ENCODE assay signal across 24 mouse cellular contexts in the genomic region with DNA sequence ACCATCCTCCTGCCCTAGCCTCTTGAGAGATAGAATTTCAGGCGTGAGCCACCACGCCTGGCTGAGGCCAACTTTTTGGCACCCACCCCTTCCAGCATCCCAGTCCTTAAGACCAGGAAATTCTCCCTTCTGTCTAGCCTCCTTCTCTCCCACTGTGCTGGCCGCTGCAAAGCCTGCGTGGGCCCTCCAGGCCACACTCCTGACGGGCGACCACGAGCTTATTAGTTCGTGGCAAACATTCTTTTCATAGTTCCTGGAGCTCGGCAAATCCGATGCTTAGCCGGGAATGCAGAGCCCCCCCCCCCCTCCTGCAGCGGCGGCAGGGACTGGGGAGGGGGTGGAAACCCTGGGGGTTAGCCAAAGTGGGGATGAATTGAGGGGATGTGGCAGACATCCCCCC. TPM values are rescaled to one million over a fixed set of nuclear protein-coding genes. Genes with fewer than 3 reads are reported as not detected.
DNase-seq lines count a peak whose midpoint lies in the region; ATAC-seq and TF ChIP-seq lines count a peak whose summit lies in the region.
"Had no signal": no experiment of that assay in that cellular context is flagged by ENCODE, and none has a peak within 500 bp of the region (broad histone marks: within the 10 kb centered on the region; RNA-seq: fewer than 3 reads in every experiment).

No protein-coding gene starts in this region.

- ATAC-seq in embryonic facial prominence, embryonic 12.5 days (ENCODE audit: insufficient number of reproducible peaks, insufficient read depth, low FRiP score, low TSS enrichment), result no peak
- ATAC-seq in limb, embryonic 12.5 days (ENCODE audit: insufficient number of reproducible peaks, insufficient read depth, low FRiP score, low TSS enrichment, low read depth), result no peak
- ATAC-seq: activated CD4-positive, CD25-positive, alpha-beta regulatory T cell, adult 4 months; CD4-positive, CD25-positive, alpha-beta regulatory T cell, adult 4 months; liver, postnatal 0 days had no signal

- 14% methylated on average over 13 of the region's 13 CpGs for WGBS in embryonic facial prominence, embryonic 12.5 days
- 18% methylated on average over 13 of the region's 13 CpGs for WGBS in limb, embryonic 12.5 days

- TF ChIP-seq CTCF in gastrocnemius, adult 2 months (IDR thresholded peaks at IDR 0.05), result no peak

- no peaks in the 10 kb centered on the region for H3K9me3 ChIP-seq in embryonic facial prominence, embryonic 12.5 days
- no peaks in the 10 kb centered on the region for H3K9me3 ChIP-seq in limb, embryonic 12.5 days
- H3K9me3 ChIP-seq: hindbrain, embryonic 13.5 days had no signal

- H3K9ac ChIP-seq in embryonic facial prominence, embryonic 12.5 days, result peak overlapping the region; percentile 7; the same call in 1 of the 2 replicates
- no peak overlapping the region; the same call in 1 of the 2 replicates for H3K9ac ChIP-seq in limb, embryonic 12.5 days (replicated peaks)
- H3K9ac ChIP-seq: hindbrain, embryonic 13.5 days; liver, postnatal 0 days had no signal

- H3K4me1 ChIP-seq in embryonic facial prominence, embryonic 12.5 days, result peaks cover 44% of the 10 kb centered on the region
- peaks cover 29% of the 10 kb centered on the region for H3K4me1 ChIP-seq in limb, embryonic 12.5 days (replicated peaks)

- H3K27me3 ChIP-seq in embryonic facial prominence, embryonic 12.5 days, result peaks cover 34% of the 10 kb centered on the region
- peaks cover 54% of the 10 kb centered on the region for H3K27me3 ChIP-seq in limb, embryonic 12.5 days

- DNase-seq in gastrocnemius, adult 2 months, result peak; percentile 47
- no peak for DNase-seq in gastrocnemius, adult 18-20 months (ENCODE audit: low spot score)
- DNase-seq in 3T3-L1 (ENCODE audit: low read depth, low spot score), result peak; percentile 48
- no peak for DNase-seq in yolk sac, embryonic 10.5 days (ENCODE audit: low spot score)
- no peak for DNase-seq in layer of hippocampus, postnatal 10 days (ENCODE audit: low spot score in 2 of 2)
- no peak for DNase-seq in thymus, adult 18-20 months
- DNase-seq: adrenal gland, adult 8-10 months; cerebellum, adult 11-12 months; cerebellum, postnatal 10 days; kidney, adult 11 months; liver, postnatal 0 days; lung, postnatal 14 days had no signal

- peak overlapping the region; percentile 18 for H3K4me2 ChIP-seq in embryonic facial prominence, embryonic 12.5 days (replicated peaks)
- H3K4me2 ChIP-seq in limb, embryonic 12.5 days, result peak overlapping the region; percentile 30; the same call in 1 of the 2 replicates
- H3K4me2 ChIP-seq: heart, embryonic 11.5 days; hindbrain, embryonic 13.5 days; liver, embryonic 11.5 days; midbrain, embryonic 11.5 days had no signal

- no peak overlapping the region for H3K4me3 ChIP-seq in gastrocnemius, adult 2 months
- H3K4me3 ChIP-seq in embryonic facial prominence, embryonic 12.5 days, result 0 out of 2 replicates have a peak overlapping the region, but pooled peaks have one; percentile 8
- H3K4me3 ChIP-seq in limb, embryonic 12.5 days (replicated peaks), result no peak overlapping the region
- H3K4me3 ChIP-seq: hindbrain, embryonic 13.5 days had no signal

- intact Hi-C loops in gastrocnemius, adult 2 months (cut with DNase I), result no loop called here

- peak overlapping the region; percentile 28; the same call in 1 of the 2 replicates for H3K27ac ChIP-seq in gastrocnemius, adult 2 months
- peak overlapping the region; percentile 79 for H3K27ac ChIP-seq in embryonic facial prominence, embryonic 12.5 days
- peak overlapping the region; percentile 71; the same call in 1 of the 2 replicates for H3K27ac ChIP-seq in limb, embryonic 12.5 days
- H3K27ac ChIP-seq: hindbrain, embryonic 13.5 days; kidney, postnatal 0 days; stomach, postnatal 0 days had no signal

- H3K36me3 ChIP-seq in embryonic facial prominence, embryonic 12.5 days, result no peaks in the 10 kb centered on the region
- H3K36me3 ChIP-seq in limb, embryonic 12.5 days, result no peaks in the 10 kb centered on the region
- H3K36me3 ChIP-seq: hindbrain, embryonic 13.5 days had no signal

RNA-seq across cellular contexts. Expression of a gene that starts 4.6 kb away (rescaled TPM):
- total RNA-seq in gastrocnemius, adult 2 months (2021), result 1 to 10 TPM in 1 of 2 experiments, under 1 TPM in 1; 0.74 to 6.0 TPM
- total RNA-seq in gastrocnemius, adult 18-20 months (2021), result 1 to 10 TPM in 1 of 2 experiments, under 1 TPM in 1; 0.89 to 1.4 TPM
- 47.6 and 49.8 TPM in 2 replicates for polyA plus RNA-seq in embryonic facial prominence, embryonic 12.5 days (2016; fragmentation: Nextera tagmentation; extraction: Ambion mirVana)
- 13.3 and 16.7 TPM in 2 replicates for polyA plus RNA-seq in limb, embryonic 12.5 days (2016; fragmentation: Nextera tagmentation; extraction: Ambion mirVana)
- 1 to 10 TPM; 1.6 to 3.6 TPM for total RNA-seq in layer of hippocampus, postnatal 10 days (2021)
- total RNA-seq: megakaryocyte progenitor cell, adult 5-6 weeks; neutrophil, adult 5-6 weeks had no signal
- polyA plus RNA-seq: activated CD4-positive, CD25-positive, alpha-beta regulatory T cell, adult 4 months; CD4-positive, CD25-positive, alpha-beta regulatory T cell, adult 4 months had no signal

RNA-seq across cellular contexts. Expression of a gene that starts 29.1 kb away (rescaled TPM):
- total RNA-seq in gastrocnemius, adult 2 months (2021), result 10 to 100 TPM; 18.6 to 24.3 TPM
- 10 to 100 TPM; 21.0 to 26.8 TPM for total RNA-seq in gastrocnemius, adult 18-20 months (2021)
- polyA plus RNA-seq in embryonic facial prominence, embryonic 12.5 days (2016; fragmentation: Nextera tagmentation; extraction: Ambion mirVana), result 113 and 115 TPM in 2 replicates
- polyA plus RNA-seq in limb, embryonic 12.5 days (2016; fragmentation: Nextera tagmentation; extraction: Ambion mirVana), result 105 and 111 TPM in 2 replicates
- total RNA-seq in layer of hippocampus, postnatal 10 days (2021), result 10 to 100 TPM; 94.9 to 95.2 TPM

RNA-seq across cellular contexts. Expression of a gene that starts 30.3 kb away (rescaled TPM):
- 1 to 10 TPM; 9.3 to 9.5 TPM for total RNA-seq in gastrocnemius, adult 2 months (2021)
- total RNA-seq in gastrocnemius, adult 18-20 months (2021), result 1 to 10 TPM; 6.7 to 8.7 TPM
- 91.0 and 95.2 TPM in 2 replicates for polyA plus RNA-seq in embryonic facial prominence, embryonic 12.5 days (2016; fragmentation: Nextera tagmentation; extraction: Ambion mirVana)
- 84.9 and 87.5 TPM in 2 replicates for polyA plus RNA-seq in limb, embryonic 12.5 days (2016; fragmentation: Nextera tagmentation; extraction: Ambion mirVana)
- 10 to 100 TPM; 28.3 to 28.4 TPM for total RNA-seq in layer of hippocampus, postnatal 10 days (2021)

RNA-seq across cellular contexts. Expression of a gene that starts 34.3 kb away (rescaled TPM):
- under 1 TPM in 1 of 2 experiments, not detected in 1; 0.64 TPM for total RNA-seq in gastrocnemius, adult 2 months (2021)
- total RNA-seq in gastrocnemius, adult 18-20 months (2021), result under 1 TPM; 0.62 to 0.66 TPM
- 17.0 and 17.8 TPM in 2 replicates for polyA plus RNA-seq in embryonic facial prominence, embryonic 12.5 days (2016; fragmentation: Nextera tagmentation; extraction: Ambion mirVana)
- 13.6 and 14.8 TPM in 2 replicates for polyA plus RNA-seq in limb, embryonic 12.5 days (2016; fragmentation: Nextera tagmentation; extraction: Ambion mirVana)
- total RNA-seq in layer of hippocampus, postnatal 10 days (2021), result 1 to 10 TPM; 2.0 to 3.0 TPM
- total RNA-seq: megakaryocyte progenitor cell, adult 5-6 weeks; neutrophil, adult 5-6 weeks had no signal
- polyA plus RNA-seq: CD4-positive, CD25-positive, alpha-beta regulatory T cell, adult 4 months had no signal

RNA-seq across cellular contexts. Expression of a gene that starts 35.1 kb away (rescaled TPM):
- total RNA-seq in gastrocnemius, adult 2 months (2021), result 100 to 1,000 TPM; 177 to 199 TPM
- 100 to 1,000 TPM; 185 to 200 TPM for total RNA-seq in gastrocnemius, adult 18-20 months (2021)
- 95.8 and 102 TPM in 2 replicates for polyA plus RNA-seq in embryonic facial prominence, embryonic 12.5 days (2016; fragmentation: Nextera tagmentation; extraction: Ambion mirVana)
- polyA plus RNA-seq in limb, embryonic 12.5 days (2016; fragmentation: Nextera tagmentation; extraction: Ambion mirVana), result 83.5 and 85.1 TPM in 2 replicates
- total RNA-seq in layer of hippocampus, postnatal 10 days (2021), result 100 to 1,000 TPM; 204 to 206 TPM

Comparison
In these comparisons a context has a peak if more than half of its experiments do, and no peak if none do; other contexts are left out.
1. DNase-seq: peak in gastrocnemius, adult 2 months (single experiment) and 3T3-L1 (single experiment); none in gastrocnemius, adult 18-20 months (single experiment), yolk sac, embryonic 10.5 days (single experiment), layer of hippocampus, postnatal 10 days (0 of 2) and thymus, adult 18-20 months (0 of 2).
2. H3K27ac ChIP-seq: peak in every context shown above with its lines; median percentile 79 in embryonic facial prominence, embryonic 12.5 days; 71 in limb, embryonic 12.5 days; 28 in gastrocnemius, adult 2 months.